Mouse (Mus musculus) C2C12 (cell line): ENCODE measurements around the gene Prpf31. TPM values are rescaled to one million over a fixed set of nuclear protein-coding genes. Genes with fewer than 3 reads are reported as not detected.

Source experiments
- H3K27me3 ChIP-seq: one replicate; pipeline ENCODE4 v1.6.1; 2011; ENCODE audit not compliant: control insufficient read depth, insufficient read depth, insufficient read length
- H3K36me3 ChIP-seq: one replicate; pipeline ENCODE4 v1.6.1; 2011; ENCODE audit not compliant: control insufficient read depth, insufficient read depth
- H3K4me3 ChIP-seq: one replicate; pipeline ENCODE4 v1.5.1; 2011; ENCODE audit warnings: mild to moderate bottlenecking, control low read depth; ENCODE audit not compliant: poor library complexity, insufficient read depth, severe bottlenecking
- H3K79me2 ChIP-seq: one replicate; pipeline ENCODE4 v1.6.1; 2011; ENCODE audit not compliant: control insufficient read depth, insufficient read depth
- H3K79me3 ChIP-seq: one replicate; pipeline ENCODE4 v1.6.1; 2011; ENCODE audit warnings: low read depth, control low read depth
- H3ac ChIP-seq: one replicate; pipeline ENCODE3; 2011; ENCODE audit warnings: low read depth; ENCODE audit not compliant: control insufficient read depth, insufficient read length
- CEBPB ChIP-seq: IDR thresholded peaks from one replicate; pipeline ENCODE4 v1.6.1; 2011; ENCODE audit warnings: low read depth, mild to moderate bottlenecking, control low read depth, moderate library complexity
- CTCF ChIP-seq: IDR thresholded peaks from one replicate; pipeline ENCODE4 v1.5.1; 2011; ENCODE audit not compliant: control insufficient read depth, insufficient read depth, insufficient read length
- FOSL1 ChIP-seq: IDR thresholded peaks from one replicate; pipeline ENCODE4 v1.8.0; 2011; ENCODE audit warnings: mild to moderate bottlenecking, low read length; ENCODE audit not compliant: poor library complexity, insufficient read depth, severe bottlenecking
- MAX ChIP-seq: IDR thresholded peaks from one replicate; pipeline ENCODE4 v1.6.1; 2011; ENCODE audit warnings: mild to moderate bottlenecking, control low read depth
- MYOD1 ChIP-seq: IDR thresholded peaks from one replicate; pipeline ENCODE4 v1.6.1; 2011; ENCODE audit warnings: low read depth; ENCODE audit not compliant: control insufficient read depth, insufficient read length
- MYOG ChIP-seq: IDR thresholded peaks from one replicate; pipeline ENCODE4 v1.6.1; 2011; ENCODE audit not compliant: control insufficient read depth, insufficient read length; ENCODE audit errors: extremely low read depth
- USF1 ChIP-seq: IDR thresholded peaks from one replicate; pipeline ENCODE4 v1.6.1; 2011; ENCODE audit warnings: low read depth, mild to moderate bottlenecking, control low read depth, moderate library complexity
- polyA plus RNA-seq: library from polyadenylated mRNA; unstranded; fragments of >200 nt; fragmentation: generic; extraction: Trizol; gene quantifications from one replicate; pipeline ENCODE4 v1.2.1, GENCODE M21; 2012; ENCODE audit warnings: missing spikeins

The Prpf31 gene
- polyA plus RNA-seq, 1 experiment: 102 TPM

DNA sequence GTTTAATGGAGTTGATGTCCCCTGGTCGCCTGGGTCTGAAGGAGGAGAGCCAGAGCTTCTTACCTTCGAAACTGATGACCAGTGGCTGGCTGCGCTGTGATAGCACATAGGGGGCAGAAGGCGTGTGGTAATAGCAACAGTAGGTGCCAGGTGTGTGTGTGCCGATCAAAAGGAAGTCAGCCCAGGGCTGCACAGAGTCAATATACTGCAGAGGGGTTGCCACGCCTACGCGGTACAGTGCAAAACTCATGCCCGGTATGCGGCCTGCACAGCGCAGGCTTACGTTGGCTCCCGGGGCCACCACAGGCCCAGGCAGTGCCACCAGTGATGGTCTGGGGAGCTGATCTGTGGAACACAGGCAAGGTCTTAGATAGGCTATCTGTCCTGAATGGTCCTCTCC, 18.8 kb upstream of the Prpf31 start:
- Histone ChIP-seq H3K36me3 (no peaks in the 10 kb centered on the region), H3K79me2 (no peaks in the 10 kb centered on the region), H3K79me3 (no peaks in the 10 kb centered on the region), H3K4me3 (no peak overlapping the region), H3K27me3 (peaks cover 13% of the 10 kb centered on the region), H3ac (no peak overlapping the region)
- no peak for TF ChIP-seq FOSL1
- no peak for TF ChIP-seq MYOD1
- TF ChIP-seq MAX: no peak
- TF ChIP-seq USF1: no peak
- TF ChIP-seq CTCF: no peak

DNA sequence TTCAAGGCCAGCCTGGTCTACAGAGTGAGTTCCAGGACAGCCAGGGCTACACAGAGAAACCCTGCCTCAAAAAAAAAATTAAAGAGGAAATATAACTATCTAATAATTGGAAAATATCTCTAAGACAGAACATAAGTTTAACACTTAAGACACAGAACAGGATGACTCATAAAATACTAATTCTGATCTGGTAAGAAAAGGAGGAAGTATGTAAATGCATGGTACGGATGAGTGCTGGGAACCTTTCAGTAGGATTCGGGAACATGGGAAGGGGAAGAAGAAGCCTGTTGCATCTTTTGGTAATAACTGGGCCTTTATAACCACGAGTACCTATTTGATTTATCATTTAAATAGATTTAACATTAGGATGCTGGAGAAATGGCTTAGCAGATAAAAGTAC, 15.8 kb upstream of the Prpf31 start:
- H3K4me3 ChIP-seq: no peak overlapping the region
- H3ac ChIP-seq: no peak overlapping the region
- peaks cover 13% of the 10 kb centered on the region for H3K27me3 ChIP-seq
- TF ChIP-seq CTCF (no peak), USF1 (no peak), MAX (no peak), MYOD1 (no peak), FOSL1 (no peak), MYOG (no peak)
- no peaks in the 10 kb centered on the region for H3K36me3 ChIP-seq
- H3K79me2 ChIP-seq: no peaks in the 10 kb centered on the region
- peaks cover 2% of the 10 kb centered on the region for H3K79me3 ChIP-seq

DNA sequence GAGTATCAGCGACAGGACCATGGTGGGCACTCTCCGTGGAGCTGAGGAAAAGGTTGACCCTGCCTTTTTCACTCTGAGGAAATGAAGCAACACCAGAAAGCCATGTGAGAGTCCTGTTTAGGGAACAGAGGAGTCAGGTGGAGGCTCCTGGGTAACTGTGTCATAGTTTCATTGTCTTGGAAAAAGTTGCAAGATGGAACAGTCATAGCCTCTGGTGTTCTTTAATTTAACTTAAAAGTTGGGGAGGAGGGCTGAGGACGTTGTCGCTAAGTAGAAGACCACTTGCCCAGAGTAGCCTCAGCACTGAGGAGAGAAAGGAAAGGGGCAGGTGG, 13.8 kb upstream of the Prpf31 start, which contains the start of gene Oscar:
Oscar (minus strand) TSS at position 101 of the 332 bp plus-strand sequence.
- peaks cover 5% of the 10 kb centered on the region for H3K36me3 ChIP-seq
- TF ChIP-seq MYOD1 (no peak), MAX (no peak), CEBPB (no peak)
- no peak within 1 kb of the TSS for H3ac ChIP-seq
- peaks cover 9% of the 10 kb centered on the region for H3K27me3 ChIP-seq
- peak within 1 kb of the TSS; percentile 11 for H3K4me3 ChIP-seq
- peaks cover 2% of the 10 kb centered on the region for H3K79me3 ChIP-seq
- no peaks in the 10 kb centered on the region for H3K79me2 ChIP-seq

DNA sequence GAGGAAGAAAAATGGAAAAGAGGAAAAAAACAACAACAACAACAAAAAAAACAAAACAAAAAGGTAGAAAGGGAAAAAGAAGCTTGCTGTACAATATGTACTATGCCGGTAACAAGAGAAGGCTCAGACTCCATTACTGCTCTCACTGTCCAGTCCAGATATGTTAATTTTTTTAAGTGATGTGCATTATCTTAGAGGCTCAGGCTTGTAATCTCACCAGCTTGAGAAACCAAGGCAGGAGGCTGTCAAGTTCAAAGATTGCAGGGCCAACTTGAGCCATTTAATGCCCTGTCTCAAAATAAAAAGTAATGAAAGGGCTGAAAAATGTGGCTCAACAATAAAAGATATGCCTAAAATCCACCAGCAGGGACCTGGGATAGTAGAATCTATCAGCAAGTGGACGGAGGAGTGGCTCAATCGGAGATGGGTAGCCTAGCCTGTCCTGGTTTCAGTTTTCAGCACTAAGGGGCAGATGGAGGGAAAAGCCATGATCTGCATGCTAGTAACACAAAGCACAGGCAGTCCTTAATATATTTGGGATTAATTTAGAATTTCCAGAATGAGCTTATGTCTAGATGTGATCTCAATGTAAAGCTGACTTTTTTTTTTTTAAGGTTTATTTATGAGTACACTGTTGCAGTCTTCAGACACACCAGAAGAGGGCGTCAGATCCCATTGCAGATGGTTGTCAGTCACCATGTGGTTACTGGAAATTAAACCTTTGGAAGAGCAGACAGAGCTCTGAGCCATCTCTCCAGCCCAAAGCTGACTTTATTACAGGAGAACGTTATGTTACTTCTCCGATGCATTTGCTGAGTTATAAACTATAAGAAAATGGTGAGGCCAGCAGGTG, 13.2 kb upstream of the Prpf31 start:
- Histone ChIP-seq H3K79me3 (peaks cover 2% of the 10 kb centered on the region), H3K36me3 (peaks cover 5% of the 10 kb centered on the region), H3K79me2 (no peaks in the 10 kb centered on the region), H3K4me3 (peak overlapping the region; percentile 11), H3K27me3 (peaks cover 6% of the 10 kb centered on the region), H3ac (no peak overlapping the region)
- TF ChIP-seq CEBPB (no peak), USF1 (no peak), MYOD1 (no peak), FOSL1 (no peak), MYOG (no peak), MAX (no peak), CTCF (no peak)

DNA sequence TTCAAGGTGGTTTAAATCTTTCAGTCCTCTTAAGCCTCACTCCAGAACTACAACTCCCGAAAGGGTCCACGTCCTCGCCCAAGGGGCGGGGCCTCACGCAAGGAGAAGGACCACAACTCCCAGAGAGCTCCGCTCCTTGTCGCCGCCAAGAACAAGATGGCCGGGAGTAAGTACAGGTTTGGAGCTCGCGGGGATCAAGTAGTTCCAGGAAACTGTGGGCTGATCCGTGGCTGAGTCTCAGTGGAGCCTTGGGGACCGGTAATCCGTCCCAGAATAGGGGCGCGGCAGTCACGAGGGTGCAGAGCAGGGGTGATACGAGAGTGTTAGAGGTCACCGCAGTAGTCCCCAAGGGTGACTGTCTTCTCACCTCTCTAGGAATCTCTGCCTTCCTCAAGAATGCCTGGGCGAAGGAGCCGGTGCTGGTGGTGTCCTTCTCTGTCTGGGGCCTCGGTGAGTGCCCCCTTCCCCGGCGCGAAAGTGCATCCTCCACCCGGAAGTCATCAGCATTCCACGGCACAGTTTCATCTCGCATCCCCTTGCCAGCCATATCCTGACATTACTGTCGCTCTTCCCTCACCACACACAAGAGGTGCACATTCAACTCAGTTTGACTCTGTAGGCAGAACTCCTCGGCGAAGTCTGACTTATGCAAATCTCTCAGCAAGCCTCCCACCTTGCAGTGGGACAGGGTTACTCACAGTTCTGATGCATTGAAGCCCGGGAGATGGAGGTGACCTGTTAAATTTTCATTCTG, 12.4 kb upstream of the Prpf31 start, which contains the start of gene Ndufa3:
Ndufa3 (plus strand) TSS at position 132 of the 754 bp plus-strand sequence.
- no peak for TF ChIP-seq CTCF
- no peak for TF ChIP-seq MAX
- TF ChIP-seq CEBPB: no peak
- no peak for TF ChIP-seq MYOD1

More for the DNA sequence above, 12.4 kb upstream of the Prpf31 start, which contains the start of gene Ndufa3:
- peak within 1 kb of the TSS; percentile 50 for H3K4me3 ChIP-seq
- H3ac ChIP-seq: peak within 1 kb of the TSS; percentile 78
- peaks cover 2% of the 10 kb centered on the region for H3K79me3 ChIP-seq
- H3K79me2 ChIP-seq: no peaks in the 10 kb centered on the region
- peaks cover 6% of the 10 kb centered on the region for H3K27me3 ChIP-seq
- H3K36me3 ChIP-seq: peaks cover 5% of the 10 kb centered on the region
